Mouse (Mus musculus): ENCODE results near the gene Msantd1. TPM values are rescaled to one million over a fixed set of nuclear protein-coding genes. Genes with fewer than 3 reads are reported as not detected.

The Msantd1 gene
- polyA plus RNA-seq, 1 experiment, result 4.1 TPM

DNA sequence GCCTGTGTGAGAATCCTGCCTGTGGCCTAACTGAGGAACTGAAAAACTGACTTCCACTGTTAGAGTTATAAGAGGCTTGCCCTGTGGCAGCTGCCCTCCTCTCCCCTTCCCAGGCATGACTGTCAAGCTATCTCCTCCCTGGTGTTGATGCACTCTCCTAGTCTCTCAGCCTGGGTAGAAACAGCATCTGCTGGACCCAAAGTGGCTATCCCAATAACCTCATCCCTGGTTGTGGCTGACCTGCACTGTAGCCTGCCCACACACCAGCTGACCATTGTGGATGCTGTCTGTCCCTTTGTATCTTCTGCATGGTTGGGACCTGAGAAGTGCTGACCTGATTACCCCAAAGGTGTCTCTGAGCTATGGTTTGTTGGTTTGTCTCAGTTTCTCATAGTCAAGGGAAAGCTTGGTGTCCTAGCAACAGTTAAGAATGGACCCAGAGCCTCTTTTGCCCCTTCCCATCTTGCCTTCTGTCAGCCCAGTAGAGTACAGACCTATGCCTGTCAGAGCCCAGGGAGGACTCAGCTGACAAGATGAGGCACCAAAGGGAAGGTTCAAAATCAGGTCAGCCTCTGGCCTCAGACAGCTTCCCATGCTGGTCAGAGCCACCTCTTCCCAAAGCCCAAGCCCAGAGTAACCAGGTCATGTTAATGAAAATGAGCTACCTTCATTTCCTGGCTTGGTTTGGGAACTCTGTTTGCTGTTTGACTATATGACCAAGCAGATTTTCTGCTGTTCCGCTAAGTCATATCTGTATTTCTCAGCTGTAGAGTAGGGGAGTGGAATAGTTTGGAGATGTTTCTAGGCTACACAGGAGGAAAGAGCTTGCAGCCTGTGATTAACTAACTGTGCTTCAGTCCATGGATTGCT, 2.1 kb downstream of the Msantd1 start:
- H3K4me1 ChIP-seq (ENCODE audit: control insufficient read depth, insufficient read depth, low read length), result no peaks in the 10 kb centered on the region
- no peak for TF ChIP-seq POLR2A (IDR thresholded peaks at IDR 0.05; ENCODE audit: control insufficient read depth, low read depth, low read length)
- H3K36me3 ChIP-seq (ENCODE audit: control insufficient read depth, insufficient read depth, low read length), result peaks cover 2% of the 10 kb centered on the region
- no peaks in the 10 kb centered on the region for H3K27me3 ChIP-seq (ENCODE audit: control insufficient read depth, insufficient read depth, low read length)
- no peak overlapping the region for H3K27ac ChIP-seq (ENCODE audit: control insufficient read depth, insufficient read depth, low read depth, low read length)
- no peak overlapping the region for H3K4me3 ChIP-seq (ENCODE audit: control insufficient read depth, low read depth, low read length)

DNA sequence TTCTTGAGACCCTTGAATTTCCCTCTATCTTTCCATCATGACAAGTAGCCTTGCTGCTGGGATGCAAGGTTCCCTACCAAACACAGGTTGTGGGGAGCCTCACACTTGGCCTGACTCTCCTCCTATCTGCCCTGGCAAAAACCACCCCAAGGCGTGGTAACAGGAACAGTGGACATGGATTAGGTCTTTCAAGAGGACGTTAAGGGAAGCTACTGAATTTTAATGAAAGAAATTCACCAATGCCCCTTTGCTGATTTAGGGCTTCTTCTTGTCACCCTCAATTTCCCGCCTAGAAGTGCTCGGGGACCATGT, 2.6 kb downstream of the Msantd1 start:
- Histone ChIP-seq H3K4me1 (ENCODE audit: control insufficient read depth, insufficient read depth, low read length) (no peaks in the 10 kb centered on the region), H3K27me3 (ENCODE audit: control insufficient read depth, insufficient read depth, low read length) (no peaks in the 10 kb centered on the region), H3K27ac (ENCODE audit: control insufficient read depth, insufficient read depth, low read depth, low read length) (no peak overlapping the region), H3K4me3 (ENCODE audit: control insufficient read depth, low read depth, low read length) (no peak overlapping the region), H3K36me3 (ENCODE audit: control insufficient read depth, insufficient read depth, low read length) (peaks cover 2% of the 10 kb centered on the region)
- TF ChIP-seq CTCF (IDR thresholded peaks at IDR 0.05; ENCODE audit: control insufficient read depth, insufficient read depth, insufficient replicate concordance, low read depth, low read length), result no peak

DNA sequence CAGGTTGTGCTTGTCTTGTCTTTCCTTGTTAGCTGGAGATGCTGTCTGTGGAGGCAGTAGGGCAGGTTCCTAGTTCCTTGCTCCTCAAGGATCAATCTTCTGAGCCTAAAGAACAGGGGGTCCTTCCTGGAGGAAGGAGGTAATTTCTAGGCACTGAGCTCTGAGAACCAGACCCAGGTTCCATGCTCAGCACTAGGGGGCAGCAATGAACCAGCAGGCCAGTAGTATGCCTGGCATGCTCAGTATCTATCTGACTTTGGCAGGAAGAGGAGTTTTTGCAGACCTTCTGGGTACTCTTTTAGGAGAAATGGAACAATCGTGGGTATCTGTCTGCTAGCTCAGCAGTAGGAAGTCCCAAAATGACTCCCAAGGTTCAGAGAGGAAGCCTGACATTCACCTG, 8.0 kb downstream of the Msantd1 start:
- Histone ChIP-seq H3K27me3 (ENCODE audit: control insufficient read depth, insufficient read depth, low read length) (no peaks in the 10 kb centered on the region), H3K4me1 (ENCODE audit: control insufficient read depth, insufficient read depth, low read length) (no peaks in the 10 kb centered on the region), H3K27ac (ENCODE audit: control insufficient read depth, insufficient read depth, low read depth, low read length) (no peak overlapping the region), H3K4me3 (ENCODE audit: control insufficient read depth, low read depth, low read length) (no peak overlapping the region), H3K36me3 (ENCODE audit: control insufficient read depth, insufficient read depth, low read length) (no peaks in the 10 kb centered on the region)
- TF ChIP-seq CTCF (IDR thresholded peaks at IDR 0.05; ENCODE audit: control insufficient read depth, insufficient read depth, insufficient replicate concordance, low read depth, low read length), result peak; percentile 67; the same call in 1 of the 2 replicates
- no peak for TF ChIP-seq POLR2A (IDR thresholded peaks at IDR 0.05; ENCODE audit: control insufficient read depth, low read depth, low read length)

DNA sequence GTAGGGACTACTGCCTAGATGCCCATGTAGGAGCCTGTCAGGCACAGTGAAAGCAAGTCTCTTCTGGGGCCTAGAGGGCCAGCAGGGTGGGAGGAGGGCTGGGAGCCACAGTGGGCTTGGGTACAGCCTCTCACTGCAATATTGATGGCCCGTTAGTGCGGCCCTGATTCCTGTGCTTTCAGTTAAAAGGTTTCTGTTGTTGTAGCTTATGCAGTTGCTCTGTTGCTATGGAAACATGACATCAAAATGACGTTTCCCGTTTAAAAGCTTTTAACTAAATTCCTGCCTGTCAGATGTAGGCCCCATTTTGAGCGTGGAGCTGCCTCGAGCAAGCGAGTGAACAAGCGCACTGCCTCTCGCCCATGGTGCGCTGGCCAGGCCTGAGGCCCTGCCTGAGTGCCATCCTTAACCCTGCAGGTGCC, 9.4 kb downstream of the Msantd1 start:
- no peak overlapping the region for H3K27ac ChIP-seq (ENCODE audit: control insufficient read depth, insufficient read depth, low read depth, low read length)

DNA sequence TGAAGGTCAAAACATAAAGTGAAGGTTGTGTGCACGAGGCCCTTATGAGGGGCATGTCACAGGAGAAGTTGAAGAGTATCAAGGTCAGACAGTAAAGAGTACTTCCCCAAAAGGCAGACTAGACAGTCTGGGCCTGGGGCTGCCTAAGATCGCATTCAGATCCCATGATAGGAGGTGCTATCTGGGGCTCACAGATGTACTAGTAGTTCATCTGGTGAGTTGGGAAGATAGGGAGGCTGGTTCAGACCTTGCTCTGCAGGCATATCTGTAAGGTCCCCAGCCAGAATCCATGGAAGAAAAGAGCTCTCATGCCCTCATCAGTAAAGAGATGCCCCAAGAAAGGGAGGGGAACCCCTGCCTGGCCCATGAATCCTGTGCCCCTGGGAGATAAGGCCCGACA, 11.0 kb downstream of the Msantd1 start:
- H3K4me1 ChIP-seq (ENCODE audit: control insufficient read depth, insufficient read depth, low read length), result no peaks in the 10 kb centered on the region
- no peak overlapping the region for H3K4me3 ChIP-seq (ENCODE audit: control insufficient read depth, low read depth, low read length)
- no peaks in the 10 kb centered on the region; the same call in 1 of the 2 replicates for H3K36me3 ChIP-seq (ENCODE audit: control insufficient read depth, insufficient read depth, low read length)
- no peak overlapping the region for H3K27ac ChIP-seq (ENCODE audit: control insufficient read depth, insufficient read depth, low read depth, low read length)
- H3K27me3 ChIP-seq (ENCODE audit: control insufficient read depth, insufficient read depth, low read length), result no peaks in the 10 kb centered on the region
- TF ChIP-seq POLR2A (IDR thresholded peaks at IDR 0.05; ENCODE audit: control insufficient read depth, low read depth, low read length) (no peak), CTCF (IDR thresholded peaks at IDR 0.05; ENCODE audit: control insufficient read depth, insufficient read depth, insufficient replicate concordance, low read depth, low read length) (no peak)

More for the DNA sequence above, 9.4 kb downstream of the Msantd1 start:
- H3K4me3 ChIP-seq (ENCODE audit: control insufficient read depth, low read depth, low read length), result no peak overlapping the region
- no peaks in the 10 kb centered on the region; the same call in 1 of the 2 replicates for H3K36me3 ChIP-seq (ENCODE audit: control insufficient read depth, insufficient read depth, low read length)
- no peaks in the 10 kb centered on the region for H3K4me1 ChIP-seq (ENCODE audit: control insufficient read depth, insufficient read depth, low read length)
- H3K27me3 ChIP-seq (ENCODE audit: control insufficient read depth, insufficient read depth, low read length), result no peaks in the 10 kb centered on the region
- TF ChIP-seq CTCF (IDR thresholded peaks at IDR 0.05; ENCODE audit: control insufficient read depth, insufficient read depth, insufficient replicate concordance, low read depth, low read length) (no peak), POLR2A (IDR thresholded peaks at IDR 0.05; ENCODE audit: control insufficient read depth, low read depth, low read length) (no peak)

DNA sequence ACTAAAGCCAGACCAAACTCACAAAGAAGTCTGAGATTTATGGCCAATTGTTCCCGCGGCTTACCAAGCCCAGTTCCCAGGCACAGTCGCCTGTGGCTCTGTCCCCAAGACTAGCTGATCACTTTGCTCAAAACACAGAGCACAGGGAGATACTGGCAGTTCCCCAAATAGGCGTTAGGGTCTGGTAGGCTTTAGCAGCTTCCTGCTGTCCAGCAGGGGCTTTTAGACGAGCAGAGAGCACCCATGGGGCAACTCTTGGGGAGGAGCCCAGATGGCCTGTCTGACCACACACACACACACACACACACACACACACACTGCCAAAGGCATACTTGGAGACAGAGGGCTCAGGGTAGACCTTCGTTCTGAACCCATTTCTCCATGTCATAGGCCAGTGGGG, 14.7 kb downstream of the Msantd1 start:
- H3K36me3 ChIP-seq (ENCODE audit: control insufficient read depth, insufficient read depth, low read length), result no peaks in the 10 kb centered on the region; the same call in 1 of the 2 replicates
- H3K27ac ChIP-seq (ENCODE audit: control insufficient read depth, insufficient read depth, low read depth, low read length), result no peak overlapping the region

DNA sequence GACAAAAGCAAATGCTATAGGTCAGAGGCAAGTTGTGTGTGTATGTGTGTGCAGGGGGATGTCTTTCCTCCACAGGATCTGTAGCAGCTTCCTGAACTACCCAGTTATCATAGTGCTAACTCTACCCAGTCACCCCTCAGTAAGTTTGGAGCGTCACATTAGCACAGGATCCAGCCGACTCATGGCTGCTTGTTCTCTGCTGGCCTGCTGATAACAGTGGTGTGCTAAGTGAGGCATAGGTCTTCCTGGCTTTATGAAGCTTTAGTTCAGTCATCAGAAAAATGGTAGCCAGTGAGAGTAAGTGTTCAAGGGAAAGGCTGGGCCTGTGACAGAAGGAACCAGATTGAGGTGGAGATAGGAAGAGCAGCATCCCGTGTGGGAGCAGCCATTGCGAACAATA, 16.1 kb downstream of the Msantd1 start:
- no peak overlapping the region for H3K27ac ChIP-seq (ENCODE audit: control insufficient read depth, insufficient read depth, low read depth, low read length)
- TF ChIP-seq CTCF (IDR thresholded peaks at IDR 0.05; ENCODE audit: control insufficient read depth, insufficient read depth, insufficient replicate concordance, low read depth, low read length) (no peak), POLR2A (IDR thresholded peaks at IDR 0.05; ENCODE audit: control insufficient read depth, low read depth, low read length) (no peak)

More for the DNA sequence above, 14.7 kb downstream of the Msantd1 start:
- no peak overlapping the region for H3K4me3 ChIP-seq (ENCODE audit: control insufficient read depth, low read depth, low read length)
- H3K27me3 ChIP-seq (ENCODE audit: control insufficient read depth, insufficient read depth, low read length), result no peaks in the 10 kb centered on the region
- no peaks in the 10 kb centered on the region for H3K4me1 ChIP-seq (ENCODE audit: control insufficient read depth, insufficient read depth, low read length)
- TF ChIP-seq CTCF (IDR thresholded peaks at IDR 0.05; ENCODE audit: control insufficient read depth, insufficient read depth, insufficient replicate concordance, low read depth, low read length), result no peak
- no peak for TF ChIP-seq POLR2A (IDR thresholded peaks at IDR 0.05; ENCODE audit: control insufficient read depth, low read depth, low read length)

More for the DNA sequence above, 16.1 kb downstream of the Msantd1 start:
- Histone ChIP-seq H3K27me3 (ENCODE audit: control insufficient read depth, insufficient read depth, low read length) (no peaks in the 10 kb centered on the region), H3K4me1 (ENCODE audit: control insufficient read depth, insufficient read depth, low read length) (no peaks in the 10 kb centered on the region), H3K36me3 (ENCODE audit: control insufficient read depth, insufficient read depth, low read length) (no peaks in the 10 kb centered on the region; the same call in 1 of the 2 replicates), H3K4me3 (ENCODE audit: control insufficient read depth, low read depth, low read length) (no peak overlapping the region)
